Mouse (Mus musculus): Measurements from ENCODE around the gene Cdh13.

DNA sequence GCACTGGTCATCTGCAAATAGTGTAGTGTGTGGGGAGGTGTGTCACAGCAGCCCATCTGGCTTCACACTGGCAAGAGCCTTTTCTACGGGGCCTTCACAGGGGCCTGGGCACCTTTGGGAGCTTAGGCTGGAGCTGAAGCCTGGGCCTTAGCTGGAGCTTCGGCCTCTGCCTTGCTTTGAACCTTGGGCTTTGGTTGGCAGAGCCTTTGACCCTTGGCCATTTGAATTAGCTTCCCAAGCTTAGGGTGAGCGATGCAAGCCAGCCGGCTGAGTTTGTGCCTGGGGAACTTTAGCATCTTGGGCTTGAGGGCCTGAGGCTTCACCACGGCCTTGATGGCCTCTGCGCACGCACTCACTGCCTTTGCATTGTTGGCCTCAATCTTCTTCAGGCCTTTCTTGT is 98.1 kb downstream of the Cdh13 start:
- no peak for TF ChIP-seq CTCF (IDR thresholded peaks at IDR 0.05; ENCODE audit: control insufficient read depth, insufficient read depth, low read length)
- no peak for TF ChIP-seq POLR2A (IDR thresholded peaks at IDR 0.05; ENCODE audit: borderline replicate concordance, control insufficient read depth, low read depth, low read length)

Measured in bone marrow, adult 2 months (tissue).